Mouse (Mus musculus) ES-CJ7 (cell line): ENCODE measurements around the gene Ipcef1.

ENCODE experiments used
- DNase-seq: peaks from one replicate; pipeline ENCODE4 v3.0.0; 2011; ENCODE audit warnings: low read depth, low spot score

Ipcef1 gene

GRCm38 (mm10) chr10:7052315-7053017 lies at the start of gene Ipcef1:
TSS of gene Ipcef1 (minus strand) at chr10:7052478.
- peak; percentile 15 for DNase-seq

- DNase-seq = no peak
Measured at GRCm38 (mm10) chr10:7077971-7078370, 25.7 kb upstream of the Ipcef1 start.

- no peak for DNase-seq
Measured at GRCm38 (mm10) chr10:7077389-7077808, 25.1 kb upstream of the Ipcef1 start.

GRCm38 (mm10) chr10:7076662-7077211 lies 24.5 kb upstream of the Ipcef1 start:
- no peak for DNase-seq

- DNase-seq = peak; percentile 54
Measured at GRCm38 (mm10) chr10:7076201-7076600, 23.9 kb upstream of the Ipcef1 start.

GRCm38 (mm10) chr10:7075661-7076060 lies 23.4 kb upstream of the Ipcef1 start:
- no peak for DNase-seq

- no peak for DNase-seq
Measured at GRCm38 (mm10) chr10:7074231-7074630, 22.0 kb upstream of the Ipcef1 start.

GRCm38 (mm10) chr10:7070924-7071323 lies 18.6 kb upstream of the Ipcef1 start:
- DNase-seq = no peak

GRCm38 (mm10) chr10:7070100-7070835 lies 18.0 kb upstream of the Ipcef1 start:
- DNase-seq = no peak

- DNase-seq = no peak
Measured at GRCm38 (mm10) chr10:7069090-7069489, 16.8 kb upstream of the Ipcef1 start.

GRCm38 (mm10) chr10:7068608-7069007 lies 16.3 kb upstream of the Ipcef1 start:
- DNase-seq = peak; percentile 73

- DNase-seq = no peak
Measured at GRCm38 (mm10) chr10:7063752-7064457, 11.6 kb upstream of the Ipcef1 start.

GRCm38 (mm10) chr10:7062993-7063392 lies 10.7 kb upstream of the Ipcef1 start:
- DNase-seq = no peak

GRCm38 (mm10) chr10:7060326-7060725 lies 8.0 kb upstream of the Ipcef1 start:
- DNase-seq = no peak

- DNase-seq = no peak
Measured at GRCm38 (mm10) chr10:7057546-7057945, 5.3 kb upstream of the Ipcef1 start.

GRCm38 (mm10) chr10:7054560-7055205 lies 2.4 kb upstream of the Ipcef1 start:
- no peak for DNase-seq

GRCm38 (mm10) chr10:7049901-7050300 lies 2.4 kb downstream of the Ipcef1 start:
- no peak for DNase-seq

- no peak for DNase-seq
Measured at GRCm38 (mm10) chr10:7047919-7048291, 4.4 kb downstream of the Ipcef1 start.

GRCm38 (mm10) chr10:7047288-7047918 lies 4.9 kb downstream of the Ipcef1 start:
- no peak for DNase-seq

GRCm38 (mm10) chr10:7043896-7044295 lies 8.4 kb downstream of the Ipcef1 start:
- DNase-seq = no peak

- DNase-seq = no peak
Measured at GRCm38 (mm10) chr10:7041032-7041431, 11.2 kb downstream of the Ipcef1 start.
